Mouse (Mus musculus) layer of hippocampus, adult 9-10 months (tissue): ENCODE measurements around the gene Sars.

Experiments
- DNase-seq: peaks from one replicate; pipeline ENCODE4 v3.0.0; 2022; ENCODE audit warnings: low spot score

Gene Sars

DNA sequence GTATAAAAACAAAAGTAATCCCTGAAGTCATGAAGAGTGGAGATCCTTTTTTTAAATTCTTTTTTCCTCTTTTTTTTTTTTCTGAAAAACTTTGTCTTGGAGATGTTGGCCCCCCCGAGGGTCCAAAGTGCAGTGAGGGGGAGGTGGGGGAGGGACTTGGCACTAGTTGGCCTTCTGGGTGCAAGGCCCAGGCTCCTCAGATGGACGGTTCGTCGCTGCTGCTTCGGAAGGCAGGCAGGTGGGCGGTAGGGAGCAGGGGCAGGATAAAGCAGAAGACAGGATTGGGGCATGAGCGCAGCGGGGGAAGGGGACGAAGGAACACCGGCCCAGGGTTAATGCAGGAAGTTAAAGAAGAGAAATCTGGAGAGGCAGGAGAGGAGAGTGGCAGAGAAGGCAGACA is 52.7 kb downstream of the Sars start:
- DNase-seq = no peak

DNA sequence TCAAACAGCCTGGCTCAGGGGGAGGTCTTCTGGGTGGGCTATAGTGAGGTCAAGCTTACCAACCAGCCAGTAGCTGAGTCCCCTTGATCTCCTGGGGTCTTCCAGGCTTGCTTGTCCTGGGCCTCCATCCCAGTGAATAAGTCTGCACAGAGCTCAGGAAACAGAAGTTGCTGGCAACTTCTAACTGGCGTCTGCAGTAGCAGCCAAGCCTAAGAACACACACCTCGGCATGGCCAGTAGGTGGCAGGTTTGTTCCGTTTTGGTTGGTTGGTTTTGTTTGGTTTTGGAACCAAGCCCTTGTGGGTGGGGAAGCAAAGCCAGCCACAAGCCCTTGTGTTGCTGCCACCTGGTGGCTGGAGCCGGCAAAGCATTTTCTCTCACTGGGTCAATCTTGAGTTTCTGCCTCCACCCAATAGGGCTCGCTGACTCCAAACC is 55.9 kb downstream of the Sars start:
- DNase-seq = peak; percentile 96

DNA sequence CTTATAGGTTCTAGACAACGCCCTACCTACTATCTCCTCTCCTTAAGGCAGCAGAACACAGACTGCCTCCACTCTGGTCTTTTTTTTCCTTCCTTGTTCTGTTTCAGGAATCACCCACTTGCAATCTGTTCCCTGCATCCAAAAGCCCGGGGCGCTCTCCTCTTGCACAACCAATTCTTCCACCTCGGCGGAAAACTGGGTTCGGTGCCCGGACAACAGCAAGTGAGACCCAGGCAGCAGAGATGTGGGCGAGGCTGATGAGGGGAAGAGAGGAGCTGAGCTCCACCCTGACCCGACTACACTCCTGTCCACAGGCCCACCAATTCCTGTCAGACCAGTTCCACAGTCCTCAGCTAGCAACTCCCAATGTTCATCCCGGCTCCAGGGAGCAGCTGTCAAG is 58.8 kb downstream of the Sars start:
- peak; percentile 52 for DNase-seq

DNA sequence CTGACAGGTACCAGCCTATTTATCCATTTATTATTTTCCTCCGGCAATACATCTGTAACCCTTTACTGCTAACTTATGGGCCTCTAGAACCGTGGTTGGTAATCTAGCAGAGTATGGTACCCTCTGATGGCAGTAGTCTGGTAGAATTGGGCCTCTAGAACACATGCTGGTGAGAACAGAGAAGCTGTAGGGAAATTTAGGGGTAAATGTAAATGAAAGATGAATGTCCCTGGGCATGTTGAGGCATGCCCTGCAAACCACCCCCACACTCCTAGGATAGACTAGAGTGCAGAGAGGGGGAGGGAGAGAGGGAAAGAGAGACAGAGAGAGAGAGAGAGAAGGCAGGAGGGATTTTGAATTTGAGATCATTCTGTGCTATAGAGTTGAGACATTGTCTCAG is 60.6 kb downstream of the Sars start:
- no peak for DNase-seq

DNA sequence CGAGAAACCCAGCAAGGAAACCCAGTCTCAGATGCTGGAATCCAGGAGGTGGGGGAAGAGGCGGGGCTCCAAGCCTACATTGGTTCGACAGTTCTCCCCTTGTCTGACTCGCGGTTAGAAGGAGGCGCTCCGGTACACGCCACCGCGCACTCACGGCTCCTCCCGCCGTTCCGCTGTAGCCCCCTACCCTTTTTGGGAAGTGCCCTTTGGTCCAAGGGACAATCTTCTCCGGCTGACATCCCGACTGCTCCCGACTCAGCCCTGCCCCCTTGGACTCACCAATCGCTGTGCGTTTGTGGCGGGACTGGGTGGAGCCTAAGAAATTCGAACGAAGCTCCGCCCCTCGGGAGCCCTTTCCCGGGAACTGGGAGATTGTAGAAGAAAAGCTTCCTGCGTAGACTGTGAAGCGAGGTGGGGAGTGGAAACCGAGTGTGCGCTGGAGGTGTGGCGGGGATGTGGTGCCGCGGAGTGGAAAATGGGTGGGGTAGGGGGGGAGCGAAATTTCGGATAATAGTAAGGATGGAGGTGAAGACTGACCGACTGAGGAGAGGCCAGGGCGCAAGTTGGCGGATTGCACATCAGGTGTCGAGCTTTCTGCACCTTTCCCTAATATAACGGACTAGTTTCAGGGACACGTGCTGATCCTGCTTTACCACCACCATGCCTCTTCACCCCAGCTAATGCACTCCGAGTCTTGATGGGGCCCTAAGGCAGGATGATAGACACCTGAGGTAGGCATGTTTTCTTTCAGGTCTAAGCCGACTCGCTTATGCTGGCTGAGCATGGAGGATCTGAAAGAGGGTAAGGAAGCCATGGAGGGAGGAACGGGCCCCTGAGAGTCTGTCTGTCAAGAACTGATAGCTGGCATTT is 61.3 kb downstream of the Sars start, which contains the start of gene Psrc1:
Gene Psrc1 (plus strand): TSS at position 355 of the 870 bp plus-strand sequence.
- no peak for DNase-seq

DNA sequence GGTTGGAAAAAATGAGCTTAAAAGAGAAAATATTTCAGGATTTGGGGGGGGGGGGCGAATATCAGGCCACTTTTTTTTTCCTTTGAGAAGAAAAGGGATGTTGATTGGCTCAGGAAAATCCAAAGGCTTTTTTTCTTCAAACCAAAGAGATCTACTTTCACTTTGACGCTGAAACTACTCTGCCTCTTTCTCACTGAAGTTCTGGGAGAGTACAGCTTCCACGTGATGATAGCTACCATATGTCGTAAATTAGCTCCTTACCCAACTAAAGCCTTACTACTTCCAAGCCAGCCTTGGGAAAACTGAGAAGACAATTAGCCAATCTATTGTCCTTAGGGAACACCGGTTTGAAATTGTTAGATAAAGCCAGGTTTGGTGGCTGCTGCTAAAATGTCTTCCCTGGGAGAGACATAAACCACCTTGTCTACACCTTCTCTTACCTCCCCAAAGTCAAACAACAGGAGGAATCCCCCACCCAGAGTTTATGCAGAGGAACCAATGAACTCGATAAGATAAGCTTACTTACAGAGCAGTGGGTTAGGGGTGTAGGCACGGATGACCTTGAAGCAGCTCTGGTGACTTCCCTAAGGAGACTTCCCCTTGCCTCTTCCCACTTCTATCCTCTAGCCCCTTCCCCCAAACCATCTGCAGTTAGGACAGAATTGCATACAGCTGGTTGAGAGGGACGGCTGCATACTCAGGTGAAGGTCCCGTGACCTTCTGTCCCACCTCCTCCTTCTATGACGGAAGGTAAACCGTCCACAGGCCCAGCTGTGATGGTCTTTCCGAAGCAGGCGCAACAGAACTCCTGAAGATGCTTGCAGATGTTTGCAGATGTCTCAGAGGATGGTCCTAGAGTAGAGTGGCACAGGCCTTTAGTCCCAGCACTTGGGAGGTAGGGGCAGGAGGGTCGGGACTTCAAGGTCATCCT is 62.8 kb downstream of the Sars start:
- DNase-seq = no peak

DNA sequence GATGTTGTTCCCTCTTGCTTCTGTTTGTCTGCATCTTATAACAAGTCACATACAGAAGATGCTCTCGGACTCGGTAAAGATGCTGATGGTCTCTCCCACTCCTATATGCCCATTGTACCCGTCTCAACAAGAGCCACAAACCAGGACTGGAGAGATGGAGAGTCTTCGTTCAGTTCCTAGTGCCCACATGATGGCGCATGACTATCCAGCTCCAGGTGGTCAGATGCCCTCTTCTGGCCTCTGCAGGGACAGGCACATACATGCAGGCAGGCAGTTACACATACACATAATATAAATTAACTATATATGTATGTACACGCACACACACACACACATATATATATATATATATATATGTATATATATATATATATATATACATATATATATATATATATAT is 64.3 kb downstream of the Sars start:
- DNase-seq = no peak

DNA sequence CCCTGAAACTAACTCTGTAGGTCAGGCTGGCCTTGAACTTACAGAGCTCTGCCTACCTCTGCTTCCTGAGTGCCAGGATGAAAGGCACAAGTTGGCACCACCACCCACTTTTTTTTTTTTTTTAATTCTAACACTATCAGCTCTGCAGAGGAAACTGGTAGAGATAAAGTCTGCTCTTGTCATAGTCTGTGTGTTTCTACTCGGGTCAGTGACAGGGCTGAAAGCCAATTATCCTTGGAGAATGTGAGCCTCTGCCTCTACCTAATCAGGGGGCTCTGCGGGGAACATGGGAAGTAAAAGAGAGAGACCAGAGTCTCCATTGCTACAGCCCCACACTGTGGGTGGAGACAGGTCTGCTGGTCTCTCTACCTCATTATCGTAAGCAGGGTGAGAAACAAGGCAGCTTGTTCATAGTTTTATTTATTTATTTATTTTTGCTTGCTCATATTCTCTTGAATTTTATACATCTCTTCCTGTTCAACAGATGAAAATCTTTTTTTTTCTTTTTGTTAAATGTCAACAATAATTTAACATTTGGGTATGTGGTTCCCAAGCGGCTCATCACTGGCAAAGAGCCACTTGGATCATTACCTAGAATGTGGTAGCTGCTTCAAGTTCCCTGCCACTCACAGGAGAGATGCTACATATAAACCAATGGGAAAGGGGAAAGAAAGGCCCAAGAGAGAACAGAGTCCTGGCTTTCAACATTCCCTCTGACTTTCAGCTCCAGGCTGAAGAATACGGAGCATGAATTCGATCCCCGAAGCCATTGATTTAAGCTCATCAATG is 65.9 kb downstream of the Sars start:
- DNase-seq = no peak
